Mouse (Mus musculus): Measurements from ENCODE around the gene Boc.
"Not testable (repeated sequence)": the region's sequence is repeated elsewhere in the genome, so short reads cannot be mapped to it uniquely, and the experiment has no call there.

The Boc gene

DNA sequence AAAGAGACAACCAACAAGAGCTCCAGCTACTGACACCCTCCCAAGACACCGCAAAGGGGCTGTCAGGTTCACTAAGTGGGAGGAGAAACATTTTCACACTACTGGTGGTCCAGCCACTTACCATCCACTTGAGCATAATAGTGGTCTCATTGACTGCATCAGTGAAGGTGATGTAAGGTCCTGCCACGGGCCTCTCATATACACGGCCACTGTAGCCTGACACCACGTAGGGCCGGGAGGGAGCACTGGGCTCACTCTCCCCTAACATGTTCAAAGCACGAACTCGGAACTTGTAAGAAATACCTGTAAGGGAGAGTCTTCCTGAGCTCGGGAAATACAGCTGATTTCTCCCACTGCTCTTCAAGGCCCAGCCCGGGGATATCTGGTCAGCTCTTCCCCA lies 67.6 kb downstream of the Boc start:
- no peak for DNase-seq (ENCODE audit: low spot score)

GRCm38 (mm10) chr16:44487194-44487593 lies 71.5 kb downstream of the Boc start:
- no peak for DNase-seq (ENCODE audit: low spot score)

DNA sequence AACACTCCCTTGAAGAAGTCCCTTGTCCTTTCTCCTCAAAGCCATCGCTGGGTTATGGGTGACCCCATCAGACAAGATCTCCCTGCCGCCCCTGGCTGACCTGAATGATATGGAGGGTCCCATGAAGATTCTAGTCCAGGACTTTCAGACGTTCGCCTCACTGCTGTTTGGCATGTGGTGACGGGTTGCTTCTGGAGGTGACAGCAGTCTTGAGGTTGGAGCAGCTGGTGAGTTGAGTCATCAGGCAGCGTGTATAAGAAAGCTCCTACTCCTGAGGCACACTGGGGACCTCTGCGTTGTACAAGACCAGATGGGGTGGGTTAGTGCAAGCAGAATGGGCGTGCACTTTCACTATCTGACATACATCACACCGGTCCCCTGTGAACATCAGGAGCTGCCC lies 72.1 kb downstream of the Boc start:
- DNase-seq (ENCODE audit: low spot score) = no peak

DNA sequence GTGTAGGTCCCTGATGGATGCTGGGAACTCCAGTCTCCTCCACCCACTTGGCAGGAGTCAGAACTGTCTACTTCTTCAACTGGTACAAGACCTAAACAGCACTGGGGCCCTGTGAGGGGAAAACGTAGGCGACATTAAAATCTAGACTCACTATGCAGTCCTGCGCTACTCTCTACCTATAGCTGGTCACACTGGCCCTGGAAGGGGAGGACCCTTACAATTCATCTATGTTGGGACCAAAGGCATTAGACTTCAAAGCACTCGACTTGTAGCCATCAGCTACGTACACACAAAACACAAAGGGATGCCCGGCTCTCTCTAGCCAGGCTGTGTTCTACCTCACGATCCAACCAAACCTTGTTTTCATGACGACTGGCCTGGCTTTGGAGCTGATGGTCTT lies 73.0 kb downstream of the Boc start:
- DNase-seq (ENCODE audit: low spot score) = no peak

GRCm38 (mm10) chr16:44484831-44485230 lies 73.9 kb downstream of the Boc start:
- no peak for DNase-seq (ENCODE audit: low spot score)

DNA sequence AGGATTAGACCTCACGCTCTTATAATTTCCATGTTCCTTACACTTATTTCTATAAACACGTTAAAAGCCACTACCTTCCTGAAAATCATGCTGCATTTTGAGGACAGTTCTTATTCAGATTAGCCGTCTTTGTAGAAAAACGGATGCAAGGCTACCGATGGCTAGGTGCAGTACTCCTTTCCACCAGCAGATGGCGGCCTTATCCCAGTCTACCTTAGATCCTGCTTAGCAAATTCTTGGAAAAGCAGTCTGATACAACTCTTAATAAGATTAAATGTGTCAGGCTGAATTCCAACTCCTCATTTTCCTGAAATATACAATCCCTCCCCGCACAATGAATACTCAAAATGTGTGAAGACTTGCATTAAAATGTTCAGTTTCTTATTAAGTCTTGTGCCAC lies 74.6 kb downstream of the Boc start:
- peak; percentile 82 for DNase-seq (ENCODE audit: low spot score)

DNA sequence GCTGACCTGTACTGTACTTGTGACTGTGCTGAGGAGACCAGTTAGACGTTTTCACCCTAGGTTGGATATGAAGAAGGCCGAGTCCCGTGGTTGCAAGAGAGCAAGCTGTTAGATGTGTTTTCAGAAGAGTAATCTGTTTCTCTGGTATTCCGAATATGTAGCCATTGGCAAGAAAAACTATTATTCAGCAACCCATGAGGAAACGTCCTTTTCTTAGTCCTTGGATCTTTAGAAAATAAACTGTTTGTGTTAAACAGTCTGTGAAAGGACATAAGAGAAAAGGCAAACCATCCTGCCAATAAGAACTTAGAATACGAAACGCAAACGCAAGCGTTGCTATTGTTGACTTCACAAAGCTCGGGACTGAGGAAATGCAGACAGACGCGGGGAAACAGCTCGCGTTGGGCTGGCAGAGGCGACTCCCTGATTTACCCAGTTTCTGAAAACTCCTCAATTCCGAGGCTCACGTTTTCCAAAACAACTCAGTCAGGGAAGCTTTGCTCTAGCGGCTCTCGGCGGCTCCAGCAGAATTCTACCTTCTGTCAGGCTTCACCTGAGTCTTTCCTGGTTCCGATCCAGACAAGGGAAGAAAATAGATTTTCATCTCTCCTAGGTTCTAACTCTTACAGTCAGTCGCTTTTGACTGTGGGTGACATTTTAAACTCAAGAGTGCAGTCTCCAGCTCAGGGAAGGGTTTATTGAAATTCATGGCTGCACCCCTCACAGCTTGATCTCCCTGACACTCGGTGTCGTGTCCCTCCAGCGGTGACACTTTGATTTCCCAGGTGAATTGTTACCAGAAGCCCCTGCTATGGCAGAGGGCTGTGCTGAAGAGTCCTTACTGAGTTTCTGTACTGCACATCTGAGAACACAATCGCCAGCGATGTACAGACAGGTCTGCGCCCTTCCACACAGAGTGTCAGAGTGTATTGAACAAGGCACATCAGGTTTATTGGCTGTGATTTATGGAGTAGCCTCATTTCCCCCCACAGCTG lies 76.8 kb downstream of the Boc start:
- DNase-seq (ENCODE audit: low spot score) = no peak

DNA sequence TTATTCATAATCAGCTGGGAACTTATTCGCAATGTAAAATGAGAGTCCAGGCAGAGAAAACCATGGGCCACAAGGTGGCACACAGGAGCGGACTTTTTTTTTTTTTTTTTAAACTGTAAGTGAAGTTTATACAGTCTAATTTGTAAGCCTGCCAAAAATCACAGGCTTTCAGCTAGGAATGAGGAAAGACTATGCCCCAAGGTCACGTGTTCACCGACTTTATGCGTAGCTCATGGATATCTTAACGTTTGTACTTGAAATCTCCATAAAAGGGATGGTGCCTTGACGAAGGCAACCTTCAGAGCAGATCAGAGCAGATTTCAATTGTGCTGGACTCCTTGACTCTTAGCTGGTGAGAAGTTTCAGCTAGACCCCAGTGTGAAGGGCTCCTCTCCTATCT lies 78.1 kb downstream of the Boc start:
- no peak for DNase-seq (ENCODE audit: low spot score)

GRCm38 (mm10) chr16:44479852-44480251 lies 78.8 kb downstream of the Boc start:
- DNase-seq (ENCODE audit: low spot score) = no peak

DNA sequence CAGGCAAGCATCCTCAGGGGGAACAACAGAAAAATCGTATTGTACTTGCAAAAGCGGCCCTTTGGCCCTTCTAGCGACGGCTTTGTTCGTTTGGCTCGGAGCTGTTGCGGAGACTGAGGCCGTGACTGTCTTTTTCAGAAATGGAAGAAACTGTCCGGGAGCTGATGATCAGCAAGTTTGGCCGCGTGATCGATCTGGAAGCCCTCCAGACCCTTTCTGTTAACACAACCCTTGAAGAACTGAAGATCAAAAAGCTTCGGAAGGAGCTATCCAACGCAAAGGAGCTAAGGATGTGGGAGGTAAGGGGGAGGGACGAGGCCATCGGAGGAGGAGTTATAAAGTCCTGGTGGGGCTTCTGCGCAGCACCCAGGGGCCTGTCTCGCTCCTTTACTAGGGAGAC lies 79.9 kb downstream of the Boc start:
- DNase-seq (ENCODE audit: low spot score) = no peak

DNA sequence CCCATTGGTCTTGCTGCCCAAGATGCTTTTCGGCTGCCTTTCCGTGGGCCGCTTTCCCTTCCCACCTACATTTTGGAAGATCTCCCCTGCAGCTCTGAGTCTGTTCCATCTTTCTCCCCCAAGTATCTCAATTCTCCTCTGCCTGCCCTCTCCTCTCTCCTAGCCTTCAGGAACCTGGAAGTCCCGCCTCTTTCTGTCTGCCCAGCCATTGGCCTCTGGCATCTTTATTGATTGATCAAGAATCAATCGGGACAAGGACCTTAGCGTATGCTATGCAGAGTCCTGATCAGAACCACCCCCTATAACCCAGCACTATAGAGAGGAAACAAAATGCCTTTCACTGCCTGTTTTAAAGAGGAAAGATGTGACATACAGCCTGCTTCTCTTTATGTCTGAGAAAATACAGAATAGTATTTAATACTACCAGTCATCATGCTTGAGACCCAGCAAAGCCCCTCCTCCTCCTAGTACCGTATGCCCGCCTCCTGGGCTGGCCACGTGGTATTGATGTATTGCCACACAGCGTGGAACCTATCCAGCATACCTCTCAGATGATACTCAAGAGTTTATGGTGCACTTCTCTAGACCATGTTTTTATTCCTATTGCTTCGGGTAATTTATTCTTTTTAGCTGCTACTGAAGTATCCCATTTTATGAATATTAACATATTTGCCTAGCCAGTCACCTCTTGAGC lies 82.9 kb downstream of the Boc start:
- DNase-seq (ENCODE audit: low spot score) = no peak

DNA sequence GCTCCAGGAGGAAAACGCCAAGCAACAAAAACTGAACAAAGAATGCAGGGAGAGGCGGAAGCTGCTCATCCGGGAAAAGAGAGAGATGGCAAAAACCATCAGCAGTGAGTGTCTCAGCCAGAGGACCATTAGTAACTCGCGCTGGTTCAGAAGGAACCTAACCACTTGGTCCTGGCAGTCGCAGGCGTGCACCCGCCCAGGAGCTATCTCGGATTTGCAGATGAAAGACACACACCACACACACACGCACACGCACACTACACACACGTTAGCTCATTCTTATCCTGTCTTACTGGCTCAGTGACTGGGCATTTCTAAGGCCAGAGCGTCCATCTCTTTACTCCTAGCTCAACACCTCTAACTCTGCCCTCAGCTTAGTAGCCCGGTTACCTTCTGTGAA lies 83.4 kb downstream of the Boc start:
- no peak for DNase-seq (ENCODE audit: low spot score)

- DNase-seq (ENCODE audit: low spot score) = no peak
These were observed 97.8 kb downstream of the Boc start for GRCm38 (mm10) chr16:44460922-44461321.

- no peak for DNase-seq (ENCODE audit: low spot score)
These were observed 99.9 kb downstream of the Boc start for GRCm38 (mm10) chr16:44458826-44459225.

DNA sequence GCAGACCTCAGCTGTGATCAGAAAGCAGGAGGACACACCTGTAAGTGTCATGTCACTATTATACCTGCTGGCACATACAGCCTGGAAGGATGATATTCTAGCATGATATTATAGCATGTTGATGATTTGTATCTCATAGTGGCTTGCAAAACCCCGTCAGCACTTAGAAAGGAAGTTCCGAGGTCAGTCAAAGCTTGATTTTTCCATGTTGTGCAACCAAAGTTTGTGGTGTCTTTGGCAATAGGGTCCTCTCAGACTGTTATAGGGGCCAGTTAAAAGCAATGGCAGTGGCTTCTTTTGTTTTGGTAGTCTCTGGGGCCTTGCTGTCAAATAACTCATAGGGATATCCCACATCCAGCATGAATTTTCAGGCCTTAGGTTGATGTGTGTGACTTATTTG lies 100.8 kb downstream of the Boc start:
- DNase-seq (ENCODE audit: low spot score) = no peak

GRCm38 (mm10) chr16:44441913-44442312 lies 116.8 kb downstream of the Boc start:
- DNase-seq (ENCODE audit: low spot score) = not testable (repeated sequence)

- no peak for DNase-seq (ENCODE audit: low spot score)
These were observed 123.2 kb downstream of the Boc start for GRCm38 (mm10) chr16:44435481-44435880.
